Mouse (Mus musculus) brown adipose tissue, adult 24 weeks (tissue): ENCODE results near the gene Wscd2. TPM values are rescaled to one million over a fixed set of nuclear protein-coding genes. Genes with fewer than 3 reads are reported as not detected.

Source experiments
- H3K27ac ChIP-seq: fragments of 200-500 bp; replicated peaks from 2 replicates; pipeline ENCODE4 v1.5.1; 2012; ENCODE audit warnings: low read depth, mild to moderate bottlenecking, low read length
- H3K4me1 ChIP-seq: fragments of 200-500 bp; 2 replicates; pipeline ENCODE4 v1.6.1; 2012; ENCODE audit warnings: low read length, mixed read lengths; ENCODE audit not compliant: control insufficient read depth, insufficient read depth, insufficient read length
- H3K4me3 ChIP-seq: fragments of 200-500 bp; 2 replicates; pipeline ENCODE4 v1.5.1; 2012; ENCODE audit warnings: low read depth, mild to moderate bottlenecking, low read length, moderate library complexity; ENCODE audit not compliant: insufficient read depth
- polyA plus RNA-seq: library from polyadenylated mRNA; stranded (reverse); fragments of >200 nt; gene quantifications from 2 replicates; pipeline ENCODE4 v1.2.4, GENCODE M21; 2012; ENCODE audit not compliant: missing spikeins, insufficient read depth, insufficient read length

Gene Wscd2
- polyA plus RNA-seq, 1 experiment, result 2.0 TPM

- no peak overlapping the region for H3K4me3 ChIP-seq
- no peaks in the 10 kb centered on the region for H3K4me1 ChIP-seq
- no peak overlapping the region for H3K27ac ChIP-seq
Observed at GRCm38 (mm10) chr5:113468625-113469024, 21.5 kb upstream of the Wscd2 start.

- no peak overlapping the region for H3K27ac ChIP-seq
- no peaks in the 10 kb centered on the region for H3K4me1 ChIP-seq
Observed at GRCm38 (mm10) chr5:113469231-113469630, 20.9 kb upstream of the Wscd2 start.

DNA sequence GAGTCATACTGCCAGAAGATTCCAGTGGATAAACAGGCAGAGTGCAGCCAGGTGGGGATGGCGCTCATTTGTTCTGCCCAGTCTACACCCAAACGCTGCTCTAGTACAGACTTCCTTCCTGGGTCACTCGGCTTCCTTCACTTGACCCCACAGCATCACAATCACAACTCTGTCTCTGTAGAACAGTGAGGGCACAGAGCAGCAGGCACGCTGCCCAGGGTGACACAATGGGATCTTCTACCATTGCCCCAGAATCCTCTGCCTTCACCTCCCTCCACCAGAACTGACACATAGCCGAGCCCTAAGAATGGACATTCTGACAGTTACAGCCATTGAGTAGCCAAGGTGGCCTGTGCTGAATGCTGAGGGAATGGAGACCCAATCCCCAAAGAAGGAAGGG, 20.3 kb upstream of the Wscd2 start:
- no peak overlapping the region for H3K4me3 ChIP-seq
- H3K27ac ChIP-seq, result no peak overlapping the region
- H3K4me1 ChIP-seq, result no peaks in the 10 kb centered on the region

More at GRCm38 (mm10) chr5:113469231-113469630, 20.9 kb upstream of the Wscd2 start:
- no peak overlapping the region for H3K4me3 ChIP-seq

DNA sequence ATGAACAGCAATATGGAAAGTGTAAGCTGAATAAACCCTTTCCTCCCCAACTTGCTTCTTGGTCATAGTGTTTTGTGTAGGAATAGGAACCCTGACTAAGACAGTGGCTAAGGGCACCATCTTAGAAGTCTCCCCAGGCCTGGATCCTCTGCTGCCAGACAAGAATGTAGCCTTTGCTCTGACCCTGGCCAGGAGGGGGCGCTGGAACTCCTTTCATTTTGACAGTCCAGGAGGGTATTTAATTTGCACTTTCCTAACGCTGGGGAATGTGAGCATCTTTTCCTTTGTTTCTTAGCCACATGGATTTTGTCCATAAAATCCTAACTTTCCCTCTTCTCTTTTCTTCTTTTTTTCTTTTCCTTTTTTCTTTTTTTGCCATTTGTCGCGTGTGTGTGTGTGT, 18.7 kb upstream of the Wscd2 start:
- Histone ChIP-seq H3K27ac (no peak overlapping the region), H3K4me3 (no peak overlapping the region), H3K4me1 (no peaks in the 10 kb centered on the region)

- H3K4me3 ChIP-seq, result no peak overlapping the region
- H3K27ac ChIP-seq, result no peak overlapping the region
- H3K4me1 ChIP-seq, result no peaks in the 10 kb centered on the region
Observed at GRCm38 (mm10) chr5:113472339-113472738, 17.8 kb upstream of the Wscd2 start.

DNA sequence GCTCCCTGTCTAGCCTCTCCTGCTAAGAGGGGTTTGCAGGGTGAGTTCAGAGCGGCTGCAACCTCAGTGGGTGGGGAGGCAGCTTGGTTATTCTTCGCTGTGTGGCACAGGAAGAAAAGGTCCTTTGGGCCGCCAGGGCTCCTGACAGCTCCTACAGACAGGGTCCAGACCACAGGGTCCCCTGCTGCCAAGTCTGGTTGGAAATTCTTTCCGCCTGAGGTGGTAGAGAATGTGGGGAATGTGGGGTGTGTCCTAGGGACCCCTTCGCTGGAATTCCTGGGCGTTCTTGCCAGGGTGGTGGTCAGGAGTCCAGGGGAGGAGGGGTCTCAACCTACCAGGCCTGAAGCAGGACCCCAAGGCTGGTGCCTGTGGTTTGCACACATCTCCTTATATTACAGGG, 13.3 kb upstream of the Wscd2 start:
- no peak overlapping the region for H3K4me3 ChIP-seq
- H3K4me1 ChIP-seq, result no peaks in the 10 kb centered on the region
- no peak overlapping the region for H3K27ac ChIP-seq

GRCm38 (mm10) chr5:113479075-113479474, 11.1 kb upstream of the Wscd2 start:
- H3K4me1 ChIP-seq, result no peaks in the 10 kb centered on the region
- no peak overlapping the region for H3K4me3 ChIP-seq
- no peak overlapping the region for H3K27ac ChIP-seq

GRCm38 (mm10) chr5:113480451-113480850, 9.7 kb upstream of the Wscd2 start:
- no peaks in the 10 kb centered on the region for H3K4me1 ChIP-seq
- H3K27ac ChIP-seq, result no peak overlapping the region
- no peak overlapping the region for H3K4me3 ChIP-seq

- H3K27ac ChIP-seq, result no peak overlapping the region
- H3K4me3 ChIP-seq, result no peak overlapping the region
- H3K4me1 ChIP-seq, result no peaks in the 10 kb centered on the region
Observed at GRCm38 (mm10) chr5:113485584-113486162, 4.5 kb upstream of the Wscd2 start.

- Histone ChIP-seq H3K4me3 (no peak overlapping the region), H3K4me1 (no peaks in the 10 kb centered on the region), H3K27ac (no peak overlapping the region)
Observed at GRCm38 (mm10) chr5:113487879-113488278, 2.3 kb upstream of the Wscd2 start.

GRCm38 (mm10) chr5:113489617-113490016, 516 bp upstream of the Wscd2 start:
- H3K4me3 ChIP-seq, result no peak overlapping the region
- no peak overlapping the region for H3K27ac ChIP-seq
- H3K4me1 ChIP-seq, result no peaks in the 10 kb centered on the region

DNA sequence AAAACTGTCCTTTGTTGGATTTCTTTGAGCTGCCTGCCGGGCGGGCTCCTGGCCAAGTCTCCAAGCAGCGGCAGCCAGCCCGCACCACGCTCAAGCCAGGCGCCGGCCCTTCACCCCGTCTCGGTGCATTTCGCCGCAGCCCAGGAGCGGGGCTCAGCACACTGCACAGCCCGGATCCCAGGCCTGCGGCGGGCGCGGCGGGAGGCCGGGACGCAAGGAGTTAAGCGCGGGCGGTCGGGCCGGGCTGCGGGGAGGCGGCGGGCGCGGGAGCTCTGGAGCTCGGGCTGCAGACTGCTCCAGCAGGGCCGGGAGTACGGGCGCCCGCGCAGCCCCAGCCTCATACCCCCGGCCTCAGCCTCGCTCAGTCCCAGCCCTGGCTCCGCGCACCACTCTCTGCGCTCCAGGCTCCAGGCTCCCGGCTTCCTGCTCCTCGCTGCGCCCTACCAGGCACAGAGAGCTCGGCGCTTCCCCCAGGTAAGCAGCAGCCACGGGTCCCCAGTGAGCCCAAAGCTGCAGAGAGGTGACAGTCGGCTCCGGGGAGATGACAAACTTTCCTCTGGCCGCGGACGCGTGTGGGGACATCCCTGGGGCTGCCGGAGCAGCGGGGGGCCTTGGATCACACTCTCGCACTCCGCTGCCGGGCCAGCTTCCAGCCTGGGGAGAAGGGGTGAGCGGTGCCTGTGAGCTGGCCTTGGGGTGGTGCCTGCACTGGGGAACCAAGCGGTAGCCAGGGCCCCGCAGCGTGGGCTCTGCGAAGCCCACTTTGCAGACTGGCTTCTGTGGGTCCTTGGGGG, 531 bp downstream of the Wscd2 start:
- no peak overlapping the region for H3K27ac ChIP-seq
- H3K4me3 ChIP-seq, result peak overlapping the region; percentile 45
- no peaks in the 10 kb centered on the region for H3K4me1 ChIP-seq

DNA sequence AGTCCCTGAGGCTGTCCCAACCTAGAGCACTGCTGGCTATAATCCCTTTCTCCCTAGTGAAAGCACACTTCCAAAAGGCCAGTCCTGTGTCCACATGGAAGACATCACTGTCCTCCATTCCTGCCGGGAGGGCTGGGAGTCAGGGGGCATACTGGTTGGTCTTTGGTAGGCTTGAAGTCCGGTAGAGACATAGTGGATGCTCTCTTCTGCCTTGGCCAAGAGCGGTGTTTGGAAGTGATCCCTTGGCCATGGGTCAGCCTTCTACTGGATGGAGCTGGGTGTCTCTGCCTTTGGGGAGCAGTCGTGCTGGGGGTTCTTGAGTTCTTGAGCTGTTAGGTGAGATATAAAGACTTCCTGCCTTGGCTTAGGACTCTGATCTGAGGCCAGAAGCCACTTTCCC, 1.4 kb downstream of the Wscd2 start:
- peak overlapping the region; percentile 1; the same call in 1 of the 2 replicates for H3K4me3 ChIP-seq
- no peaks in the 10 kb centered on the region for H3K4me1 ChIP-seq
- no peak overlapping the region for H3K27ac ChIP-seq

DNA sequence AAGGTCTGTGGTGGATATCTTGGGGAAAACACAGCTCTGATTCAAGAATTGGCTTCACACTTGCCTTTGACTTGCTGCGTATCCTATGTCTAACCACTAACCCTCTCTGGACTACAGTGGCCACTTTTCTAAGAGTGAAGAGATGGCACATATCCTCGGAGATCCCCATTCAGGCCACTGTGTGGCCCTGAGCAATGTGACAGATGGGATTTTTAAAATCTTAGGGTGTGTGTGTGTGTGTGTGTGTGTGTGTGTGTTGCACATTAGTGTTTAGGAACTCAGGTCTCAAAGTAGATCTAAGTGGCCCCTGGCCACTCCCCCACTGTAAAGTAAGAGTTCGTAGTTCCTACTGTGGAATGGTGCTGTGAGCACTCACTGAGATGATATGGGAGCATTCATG, 1.9 kb downstream of the Wscd2 start:
- no peak overlapping the region for H3K27ac ChIP-seq
- no peak overlapping the region for H3K4me3 ChIP-seq
- no peaks in the 10 kb centered on the region for H3K4me1 ChIP-seq

- Histone ChIP-seq H3K27ac (no peak overlapping the region), H3K4me3 (no peak overlapping the region), H3K4me1 (no peaks in the 10 kb centered on the region)
Observed at GRCm38 (mm10) chr5:113492417-113493035, 2.4 kb downstream of the Wscd2 start.

GRCm38 (mm10) chr5:113493997-113494396, 3.9 kb downstream of the Wscd2 start:
- Histone ChIP-seq H3K4me1 (no peaks in the 10 kb centered on the region), H3K27ac (no peak overlapping the region), H3K4me3 (no peak overlapping the region)
